Mouse (Mus musculus): ENCODE measurements around the gene Nfil3. TPM values are rescaled to one million over a fixed set of nuclear protein-coding genes. Genes with fewer than 3 reads are reported as not detected.

Nfil3 gene
- total RNA-seq, 2 experiments from 2014 or later, result 73.2 to 88.2 TPM

DNA sequence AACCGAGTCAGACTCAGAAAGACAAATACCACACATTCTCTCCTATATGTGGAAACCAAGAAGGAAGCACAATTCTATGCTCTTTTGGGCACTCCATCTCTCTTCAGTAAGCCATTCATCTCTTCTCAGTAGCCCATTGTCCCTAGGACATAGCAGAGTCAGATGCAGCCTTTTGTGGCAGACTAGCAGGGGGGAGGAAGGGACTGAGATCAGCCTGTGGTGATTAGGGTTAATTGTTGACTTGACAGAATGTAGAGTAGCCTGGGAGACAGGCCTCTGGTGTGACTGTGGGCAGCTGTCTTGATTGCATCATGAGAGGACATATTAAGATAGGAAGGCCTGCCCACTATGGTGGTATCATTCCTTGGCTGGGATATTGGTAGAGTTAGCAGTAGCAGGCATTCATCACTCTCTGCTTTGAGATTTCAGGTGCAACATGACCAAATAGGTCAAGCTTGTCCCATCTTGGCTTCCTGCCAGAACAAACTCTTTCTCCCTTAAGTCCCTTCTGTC lies 37.9 kb downstream of the Nfil3 start:
- DNase-seq (ENCODE audit: low spot score), result no peak

DNA sequence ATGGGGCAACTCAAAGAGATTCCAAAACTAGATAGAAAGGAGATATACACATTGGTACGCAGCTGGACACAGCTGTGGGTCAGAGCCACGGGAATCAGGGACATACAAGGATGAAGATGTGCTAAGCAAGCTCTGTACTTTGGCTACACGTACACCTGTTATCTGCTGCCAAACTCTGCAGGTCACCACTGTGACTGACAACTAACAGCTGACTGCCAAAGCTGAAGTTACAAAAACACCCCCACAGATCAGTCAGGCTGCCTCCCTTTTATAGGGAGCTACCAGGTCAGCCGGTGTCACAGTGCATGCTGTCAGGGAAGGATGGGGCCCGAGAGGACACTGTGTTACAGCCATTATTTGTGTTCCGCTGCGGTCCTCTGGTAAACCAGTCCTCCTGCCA lies 39.9 kb downstream of the Nfil3 start:
- DNase-seq (ENCODE audit: low spot score), result peak; percentile 78

DNA sequence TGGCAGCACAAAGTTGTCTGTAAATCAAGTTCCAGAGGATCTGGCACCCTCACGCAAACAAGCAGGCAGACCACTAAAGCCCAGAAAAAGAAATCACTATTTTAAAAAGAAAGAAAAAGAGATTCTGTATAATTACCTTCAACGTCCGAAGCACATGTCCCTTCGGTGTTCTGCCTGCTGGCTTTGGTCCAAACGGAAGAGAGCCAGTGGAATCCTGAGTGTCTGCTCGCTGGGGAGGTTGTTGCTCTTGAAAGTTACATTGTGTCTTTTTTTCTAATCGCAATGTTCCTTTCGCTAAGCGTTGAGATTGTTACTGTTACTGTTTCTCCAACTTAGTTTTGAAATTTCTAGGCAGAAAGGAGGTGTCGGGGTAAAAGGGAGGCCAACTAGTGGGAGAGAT lies 50.3 kb downstream of the Nfil3 start:
- DNase-seq (ENCODE audit: low spot score), result peak; percentile 34

DNA sequence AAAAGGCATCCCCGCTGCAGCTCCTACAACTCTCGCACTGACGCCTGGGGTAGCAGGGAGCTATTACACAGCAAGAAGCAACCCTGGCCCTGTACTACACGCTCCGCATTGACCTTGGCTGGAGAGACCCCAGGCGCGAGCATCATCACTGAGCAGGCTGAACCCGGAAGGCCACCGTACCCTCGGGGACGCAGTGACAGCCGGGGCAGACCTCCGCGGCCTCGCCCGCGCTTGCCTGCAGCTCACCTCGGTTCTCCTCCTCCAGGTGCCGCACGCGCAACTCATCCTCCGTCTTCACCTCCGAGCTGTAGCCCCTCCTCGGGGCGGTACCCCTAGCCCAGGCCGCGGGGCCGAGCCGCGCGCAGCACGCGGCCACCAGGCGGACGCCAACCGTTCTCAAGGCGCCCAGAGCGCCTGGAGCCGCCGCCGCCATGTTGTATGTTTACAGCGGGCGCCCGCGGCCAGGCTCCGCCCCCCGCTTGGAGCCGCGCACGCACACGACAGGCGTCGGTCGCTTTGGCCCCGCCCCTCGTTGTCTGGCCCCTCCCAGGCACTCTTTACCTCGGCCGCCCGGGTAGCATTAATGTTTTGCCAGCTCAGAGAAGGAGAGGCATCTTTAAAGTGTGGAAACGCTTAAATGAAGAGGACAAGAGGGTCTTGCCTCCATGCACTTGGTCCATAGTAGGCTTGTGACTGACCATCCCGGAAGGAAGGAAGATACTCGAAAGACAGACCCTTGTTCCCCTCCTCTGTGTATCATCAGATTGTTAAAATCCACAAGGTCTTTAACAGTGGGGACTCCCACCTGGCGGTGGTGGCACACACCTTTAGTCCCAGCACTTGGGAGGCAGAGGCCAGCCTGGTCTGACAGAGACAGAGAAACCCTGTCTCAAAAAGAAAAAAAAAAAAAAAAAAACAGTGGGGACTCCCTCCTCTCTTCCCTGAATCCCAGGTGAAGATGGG lies 51.4 kb downstream of the Nfil3 start, which contains the start of gene Auh:
Gene Auh, minus strand, starts transcription at position 473 of the 963 bp plus-strand sequence.
- DNase-seq (ENCODE audit: low spot score), result peak; percentile 84

DNA sequence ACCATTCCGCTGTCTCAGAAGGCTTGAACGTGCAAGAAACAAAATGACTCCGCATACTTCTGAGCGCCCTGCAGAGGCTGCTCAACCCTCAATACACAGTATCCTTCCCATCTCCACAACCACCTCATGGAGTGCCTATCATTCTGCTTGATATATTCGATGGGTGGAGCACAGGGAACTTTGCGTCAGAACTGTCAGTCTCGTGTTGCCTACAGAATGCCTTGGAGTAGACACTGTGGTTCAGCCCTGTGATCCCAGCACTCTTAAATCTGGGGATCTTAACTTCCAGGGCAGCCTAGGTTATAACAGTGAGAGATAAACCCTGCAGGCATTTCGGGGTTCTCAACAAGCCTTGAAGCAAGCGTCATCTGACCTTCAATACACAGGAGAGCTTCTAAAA lies 52.5 kb downstream of the Nfil3 start:
- DNase-seq (ENCODE audit: low spot score), result no peak

DNA sequence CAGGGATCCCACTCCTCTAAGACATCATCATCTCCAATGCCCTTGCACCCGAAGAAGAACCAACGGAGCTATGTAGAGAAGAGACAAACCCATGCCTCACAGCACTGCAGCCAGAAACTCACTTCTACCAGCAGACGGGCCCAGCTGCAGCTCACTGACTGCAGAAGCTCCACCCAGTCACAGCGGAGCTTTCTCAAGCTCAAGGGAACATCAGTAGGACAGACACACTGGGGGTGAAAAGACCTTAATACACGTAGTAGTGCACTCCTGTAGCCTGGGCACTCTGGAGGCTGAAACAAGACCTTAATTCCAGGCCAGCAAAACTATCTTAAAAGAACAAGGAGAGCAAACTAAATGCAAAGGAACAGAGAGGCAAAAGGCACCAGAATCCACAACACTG lies 56.4 kb downstream of the Nfil3 start:
- DNase-seq (ENCODE audit: low spot score), result no peak

DNA sequence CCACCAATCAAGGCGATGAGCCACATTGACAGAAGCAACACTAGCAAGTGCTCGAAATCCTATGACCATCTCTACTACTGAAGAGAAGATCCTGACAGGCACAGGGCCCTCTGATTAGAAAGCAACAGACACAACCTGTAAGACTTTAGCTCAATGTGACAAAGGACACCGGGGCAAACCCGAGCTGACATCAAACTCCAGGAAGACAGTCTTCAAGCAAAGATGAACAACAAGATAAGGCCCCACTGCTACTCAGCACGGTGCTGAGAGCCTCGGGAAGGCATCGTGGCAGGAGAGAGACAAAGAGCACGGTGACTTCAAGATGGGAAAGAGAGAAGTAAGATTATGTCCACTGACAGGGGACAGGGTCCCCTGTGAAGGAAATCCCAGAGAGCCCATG lies 58.9 kb downstream of the Nfil3 start:
- no peak for DNase-seq (ENCODE audit: low spot score)

DNA sequence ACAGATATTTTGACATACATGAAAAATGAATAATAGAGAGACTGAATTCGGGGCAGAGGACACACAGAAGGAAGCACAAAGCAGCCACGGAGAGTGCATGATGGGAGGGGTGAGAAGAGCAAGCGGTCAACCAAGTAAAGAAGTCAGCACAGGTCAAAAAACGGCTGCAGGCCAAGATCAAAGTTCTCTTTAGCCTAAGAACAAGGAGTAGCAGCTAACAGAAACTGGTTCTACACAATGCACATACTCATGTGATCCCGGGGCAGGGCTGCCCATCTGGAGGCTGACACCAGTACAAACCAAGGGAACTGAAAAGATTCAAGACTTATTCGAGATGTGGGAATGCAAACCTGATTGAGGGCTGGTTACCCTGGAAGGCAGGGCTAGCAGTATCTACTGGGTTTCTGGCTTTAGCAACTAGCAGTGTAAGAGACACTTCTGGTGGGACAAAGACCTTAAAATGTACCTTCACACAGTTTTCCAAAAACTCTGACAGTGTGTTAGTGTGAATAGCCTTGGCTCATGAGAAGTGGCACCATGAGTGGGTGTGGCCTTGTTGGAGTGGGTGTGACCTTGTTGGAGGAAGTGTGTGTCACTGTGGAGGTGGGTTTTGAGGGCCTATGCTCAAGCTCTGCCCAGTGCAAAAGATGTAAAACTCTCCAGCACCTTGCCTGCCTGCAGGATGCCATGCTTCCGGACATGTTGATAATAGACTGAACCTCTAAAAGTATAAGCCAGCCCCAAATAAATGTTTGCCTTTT lies 59.6 kb downstream of the Nfil3 start:
- no peak for DNase-seq (ENCODE audit: low spot score)

DNA sequence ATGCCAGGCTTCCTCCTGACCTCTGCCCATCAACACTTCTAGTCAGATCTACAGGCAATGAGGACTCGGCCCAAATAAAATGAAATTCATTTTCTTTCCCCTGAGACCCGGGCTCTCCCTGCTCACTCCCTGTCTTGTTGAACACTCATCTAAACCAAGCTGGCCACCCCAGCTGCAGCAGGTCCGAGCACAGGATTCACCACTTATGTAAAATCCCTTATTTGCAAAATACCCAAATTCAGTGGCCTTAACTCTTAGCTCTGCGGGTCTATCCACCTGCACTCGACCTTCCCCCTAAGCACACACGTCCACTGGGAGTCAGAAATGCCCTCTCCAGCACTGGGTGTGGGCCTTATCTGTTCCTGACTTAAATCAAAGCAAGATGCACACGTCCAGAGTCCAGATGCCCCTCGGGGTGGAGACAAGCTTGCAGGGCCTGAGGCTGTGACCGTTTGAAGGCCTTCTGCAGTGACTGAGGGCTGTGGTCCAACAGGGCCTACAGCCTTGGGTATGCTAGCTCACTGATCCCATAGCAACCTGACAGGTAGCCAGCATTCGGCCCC lies 61.0 kb downstream of the Nfil3 start:
- DNase-seq (ENCODE audit: low spot score), result no peak

DNA sequence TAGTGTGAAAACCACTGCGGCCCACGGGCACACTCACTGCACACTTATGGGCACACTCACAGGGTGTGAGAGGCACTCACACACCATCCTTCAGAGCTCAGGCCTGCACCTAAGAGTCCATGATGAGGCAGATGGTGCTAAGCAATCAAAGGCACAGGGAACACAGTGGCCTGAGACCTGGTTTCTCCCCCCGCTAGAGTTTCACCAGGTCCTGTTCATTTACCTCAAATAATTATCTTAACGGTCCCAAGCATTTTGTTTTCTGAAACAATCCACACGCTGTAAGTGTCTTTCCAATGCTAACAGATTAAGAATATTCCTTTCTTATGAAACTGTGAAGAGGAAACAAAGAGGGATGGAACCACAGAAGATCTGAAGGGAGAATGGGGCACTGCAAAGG lies 62.5 kb downstream of the Nfil3 start:
- DNase-seq (ENCODE audit: low spot score), result no peak

Other genes with a start within 250 kb of the Nfil3 start
- gene Auh, start 51.4 kb downstream of the Nfil3 start, total RNA-seq (2021), result 10 to 100 TPM; 77.8 to 81.5 TPM

Measured in gastrocnemius, adult 18-20 months (tissue).